Mouse (Mus musculus) stomach, embryonic 15.5 days (tissue): ENCODE measurements around the gene Pex11a. TPM values are rescaled to one million over a fixed set of nuclear protein-coding genes. Genes with fewer than 3 reads are reported as not detected.

Source experiments
- ATAC-seq: fragments of 200-750 bp; cut with Nextera tagmentation; 2 replicates; pipeline ENCODE4 v1.8.0; 2017; ENCODE audit warnings: low read depth, moderate number of reproducible peaks, moderate TSS enrichment; ENCODE audit not compliant: insufficient read depth, low FRiP score
- H3K27ac ChIP-seq: fragments of 300-500 bp; sonication (generic); 2 replicates; pipeline ENCODE4 v1.5.1; 2015; ENCODE audit warnings: mild to moderate bottlenecking, inconsistent platforms
- H3K27me3 ChIP-seq: fragments of 300-500 bp; sonication (generic); replicated peaks from 2 replicates; pipeline ENCODE4 v1.6.1; 2015; ENCODE audit warnings: inconsistent platforms
- H3K36me3 ChIP-seq: fragments of 300-500 bp; sonication (generic); 2 replicates; pipeline ENCODE4 v1.6.1; 2015; ENCODE audit warnings: inconsistent platforms
- H3K4me1 ChIP-seq: fragments of 300-500 bp; sonication (generic); 2 replicates; pipeline ENCODE4 v1.6.1; 2015; ENCODE audit warnings: inconsistent platforms
- H3K4me2 ChIP-seq: fragments of 300-500 bp; sonication (generic); 2 replicates; pipeline ENCODE4 v1.6.1; 2015; ENCODE audit warnings: mild to moderate bottlenecking, inconsistent platforms
- H3K4me3 ChIP-seq: fragments of 300-500 bp; sonication (generic); replicated peaks from 2 replicates; pipeline ENCODE4 v1.5.1; 2015; ENCODE audit warnings: inconsistent platforms
- H3K9ac ChIP-seq: fragments of 300-500 bp; sonication (generic); 2 replicates; pipeline ENCODE4 v1.6.1; 2015; ENCODE audit warnings: inconsistent platforms
- H3K9me3 ChIP-seq: fragments of 300-500 bp; sonication (generic); 2 replicates; pipeline ENCODE4 v1.6.1; 2016; ENCODE audit warnings: inconsistent platforms
- WGBS: fragments of 180-500 bp; shearing (Covaris S2); methylation state at CpG from one replicate; pipeline ENCODE4 v1.1.7; 2015; 5-methylcytosine and 5-hydroxymethylcytosine counted together
- polyA plus RNA-seq: library from polyadenylated mRNA; unstranded; fragments of >200 nt; fragmentation: Nextera tagmentation; extraction: Ambion mirVana; gene quantifications from 2 replicates; pipeline ENCODE4 v1.2.1, GENCODE M21; 2015

Pex11a gene
- polyA plus RNA-seq, 1 experiment from 2014 or later: 11.8 TPM

- H3K4me2 ChIP-seq: no peak overlapping the region
- H3K9ac ChIP-seq: no peak overlapping the region
- 81% methylated on average over 16 of the region's 16 CpGs for WGBS
- no peaks in the 10 kb centered on the region for H3K9me3 ChIP-seq
- no peak for ATAC-seq
- no peaks in the 10 kb centered on the region for H3K4me1 ChIP-seq
- H3K36me3 ChIP-seq: peaks cover 19% of the 10 kb centered on the region
- H3K4me3 ChIP-seq: no peak overlapping the region
- no peak overlapping the region for H3K27ac ChIP-seq
- no peaks in the 10 kb centered on the region for H3K27me3 ChIP-seq
Observed at GRCm38 (mm10) chr7:79702755-79703154, 40.2 kb downstream of the Pex11a start.

DNA sequence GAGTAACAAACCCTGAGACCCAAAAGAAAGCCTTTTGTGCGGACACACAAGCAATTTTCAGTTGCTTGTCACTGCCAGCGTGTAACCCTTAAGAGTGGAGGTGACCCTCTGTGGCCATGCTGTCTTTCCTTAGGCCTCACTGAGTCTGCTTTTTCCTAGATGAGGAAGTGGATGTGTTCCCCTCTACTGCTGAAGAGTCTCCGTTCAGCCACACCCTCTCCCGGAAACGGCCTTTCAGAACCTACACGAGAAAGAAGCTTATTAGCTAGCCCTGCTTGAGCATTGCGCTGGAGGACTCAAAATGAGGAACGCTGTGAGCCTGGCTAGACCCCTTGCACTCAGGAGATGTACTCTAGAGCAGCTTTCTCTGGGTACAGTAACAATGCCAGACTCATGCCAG, 46.4 kb downstream of the Pex11a start:
- H3K4me1 ChIP-seq: no peaks in the 10 kb centered on the region
- ATAC-seq: no peak
- peaks cover 56% of the 10 kb centered on the region for H3K36me3 ChIP-seq
- H3K9ac ChIP-seq: no peak overlapping the region
- no peak overlapping the region for H3K27ac ChIP-seq
- no peaks in the 10 kb centered on the region for H3K9me3 ChIP-seq
- H3K4me2 ChIP-seq: no peak overlapping the region
- H3K4me3 ChIP-seq: no peak overlapping the region
- 82% methylated on average over 8 of the region's 8 CpGs for WGBS
- no peaks in the 10 kb centered on the region for H3K27me3 ChIP-seq

Other genes with a start within 250 kb of the Pex11a start
- 0.10 and 0.41 TPM in 2 replicates for gene Rhcg, start 125.5 kb downstream of the Pex11a start, polyA plus RNA-seq
- gene Ticrr, start 82.9 kb downstream of the Pex11a start, polyA plus RNA-seq: 9.2 and 10.6 TPM in 2 replicates
- 3.5 and 4.0 TPM in 2 replicates for gene Kif7, start 27.4 kb downstream of the Pex11a start, polyA plus RNA-seq
- gene Plin1, start 10.2 kb downstream of the Pex11a start, polyA plus RNA-seq: not detected in 2 replicates
- 0.26 and 0.35 TPM in 2 replicates for gene Wdr93, start within 50 bp of the Pex11a start, polyA plus RNA-seq
- 0.13 and 0.21 TPM in 2 replicates for gene Mesp1, start 50.7 kb upstream of the Pex11a start, polyA plus RNA-seq
- gene Mesp2, start 67.6 kb upstream of the Pex11a start, polyA plus RNA-seq: 1.4 and 1.9 TPM in 2 replicates
- 55.9 and 69.8 TPM in 2 replicates for gene Anpep, start 117.9 kb upstream of the Pex11a start, polyA plus RNA-seq
- 27.1 and 30.8 TPM in 2 replicates for gene Ap3s2, start 177.5 kb upstream of the Pex11a start, polyA plus RNA-seq
- 37.7 and 38.8 TPM in 2 replicates for gene Arpin, start 192.2 kb upstream of the Pex11a start, polyA plus RNA-seq